Mouse (Mus musculus) hindbrain, embryonic 12.5 days (tissue): Measurements from ENCODE around the gene Tmem14a. TPM values are rescaled to one million over a fixed set of nuclear protein-coding genes. Genes with fewer than 3 reads are reported as not detected.
"Not testable (repeated sequence)": the region's sequence is repeated elsewhere in the genome, so short reads cannot be mapped to it uniquely, and the experiment has no call there.

ENCODE experiments used
- ATAC-seq: fragments of 200-750 bp; cut with Nextera tagmentation; 2 replicates; pipeline ENCODE4 v1.8.0; 2017; ENCODE audit warnings: moderate TSS enrichment; ENCODE audit not compliant: low FRiP score
- H3K27ac ChIP-seq: fragments of 300-500 bp; sonication (generic); 2 replicates; pipeline ENCODE4 v1.5.1; 2016; ENCODE audit warnings: mild to moderate bottlenecking
- H3K27me3 ChIP-seq: fragments of 300-500 bp; sonication (generic); 2 replicates; pipeline ENCODE4 v1.6.1; 2016; ENCODE audit warnings: mild to moderate bottlenecking
- H3K36me3 ChIP-seq: fragments of 300-500 bp; sonication (generic); 2 replicates; pipeline ENCODE4 v1.6.1; 2016; ENCODE audit warnings: mild to moderate bottlenecking
- H3K4me1 ChIP-seq: fragments of 300-500 bp; sonication (generic); 2 replicates; pipeline ENCODE4 v1.6.1; 2016
- H3K4me2 ChIP-seq: fragments of 300-500 bp; sonication (generic); replicated peaks from 2 replicates; pipeline ENCODE4 v1.6.1; 2016; ENCODE audit warnings: mild to moderate bottlenecking
- H3K4me3 ChIP-seq: fragments of 300-500 bp; sonication (generic); 2 replicates; pipeline ENCODE4 v1.5.1; 2016; ENCODE audit warnings: mild to moderate bottlenecking
- H3K9ac ChIP-seq: fragments of 300-500 bp; sonication (generic); 2 replicates; pipeline ENCODE4 v1.6.1; 2016; ENCODE audit warnings: mild to moderate bottlenecking, moderate library complexity
- H3K9me3 ChIP-seq: fragments of 300-500 bp; sonication (generic); replicated peaks from 2 replicates; pipeline ENCODE4 v1.6.1; 2016; ENCODE audit warnings: mild to moderate bottlenecking
- WGBS: fragments of 180-500 bp; shearing (Covaris S2); methylation state at CpG from one replicate; pipeline ENCODE4 v1.1.7; 2016; 5-methylcytosine and 5-hydroxymethylcytosine counted together
- polyA plus RNA-seq: library from polyadenylated mRNA; unstranded; fragments of >200 nt; fragmentation: Nextera tagmentation; extraction: Ambion mirVana; gene quantifications from 2 replicates; pipeline ENCODE4 v1.2.1, GENCODE M21; 2016

Tmem14a gene
- polyA plus RNA-seq, result 13.7 and 15.3 TPM in 2 replicates

GRCm38 (mm10) chr1:21218489-21218919 lies at the start of gene Tmem14a:
Gene Tmem14a (plus strand): TSS chr1:21218575.
- Histone ChIP-seq H3K4me2 (peak within 1 kb of the TSS; percentile 71), H3K9ac (peak within 1 kb of the TSS; percentile 73), H3K36me3 (no peaks in the 10 kb centered on the region), H3K4me1 (peaks cover 11% of the 10 kb centered on the region), H3K9me3 (no peaks in the 10 kb centered on the region), H3K27me3 (no peaks in the 10 kb centered on the region), H3K27ac (peak within 1 kb of the TSS; percentile 36), H3K4me3 (peak within 1 kb of the TSS; percentile 59)
- under 1% methylated on average over 17 of the region's 17 CpGs for WGBS
- ATAC-seq, result peak; percentile 94

- H3K27ac ChIP-seq, result no peak overlapping the region
- H3K9me3 ChIP-seq, result no peaks in the 10 kb centered on the region
- 97% methylated on average over 6 of the region's 6 CpGs for WGBS
- no peak overlapping the region for H3K9ac ChIP-seq
- no peak for ATAC-seq
- no peaks in the 10 kb centered on the region for H3K4me1 ChIP-seq
- H3K36me3 ChIP-seq, result no peaks in the 10 kb centered on the region
- H3K4me2 ChIP-seq, result no peak overlapping the region
- H3K4me3 ChIP-seq, result no peak overlapping the region
- no peaks in the 10 kb centered on the region for H3K27me3 ChIP-seq
Measured at GRCm38 (mm10) chr1:21185196-21185595, 33.2 kb upstream of the Tmem14a start.

- Histone ChIP-seq H3K27me3 (no peaks in the 10 kb centered on the region), H3K36me3 (no peaks in the 10 kb centered on the region), H3K27ac (no peak overlapping the region), H3K9me3 (no peaks in the 10 kb centered on the region), H3K4me2 (no peak overlapping the region), H3K4me1 (no peaks in the 10 kb centered on the region), H3K4me3 (no peak overlapping the region), H3K9ac (no peak overlapping the region)
- no peak for ATAC-seq
- 86% methylated on average over 1 of the region's 1 CpGs for WGBS
Measured at GRCm38 (mm10) chr1:21206241-21206640, 12.1 kb upstream of the Tmem14a start.

GRCm38 (mm10) chr1:21213537-21213936 lies 4.8 kb upstream of the Tmem14a start:
- not testable (repeated sequence) for H3K4me3 ChIP-seq, H3K9me3 ChIP-seq, H3K9ac ChIP-seq, H3K36me3 ChIP-seq, H3K4me1 ChIP-seq, ATAC-seq, H3K27me3 ChIP-seq, H3K4me2 ChIP-seq, H3K27ac ChIP-seq
- WGBS, result 22% methylated on average over 3 of the region's 3 CpGs

GRCm38 (mm10) chr1:21213991-21214692 lies 4.2 kb upstream of the Tmem14a start:
- not testable (repeated sequence) for H3K4me2 ChIP-seq, H3K36me3 ChIP-seq, ATAC-seq, H3K27ac ChIP-seq, H3K4me1 ChIP-seq, H3K9ac ChIP-seq, H3K27me3 ChIP-seq, H3K4me3 ChIP-seq, H3K9me3 ChIP-seq
- 73% methylated on average over 6 of the region's 6 CpGs for WGBS

GRCm38 (mm10) chr1:21227756-21228395 lies 9.5 kb downstream of the Tmem14a start:
- Histone ChIP-seq H3K9ac (no peak overlapping the region), H3K27ac (no peak overlapping the region), H3K4me1 (peaks cover 7% of the 10 kb centered on the region), H3K9me3 (no peaks in the 10 kb centered on the region), H3K36me3 (0 out of 2 replicates have a peak, but pooled peaks cover 3% of the 10 kb centered on the region), H3K4me3 (no peak overlapping the region), H3K27me3 (no peaks in the 10 kb centered on the region), H3K4me2 (no peak overlapping the region)
- ATAC-seq, result no peak
- 91% methylated on average over 6 of the region's 6 CpGs for WGBS

GRCm38 (mm10) chr1:21228740-21229722 lies 10.7 kb downstream of the Tmem14a start:
- H3K4me2 ChIP-seq, H3K4me1 ChIP-seq, H3K27me3 ChIP-seq, H3K4me3 ChIP-seq, H3K27ac ChIP-seq, H3K9ac ChIP-seq, ATAC-seq, H3K9me3 ChIP-seq, H3K36me3 ChIP-seq: not testable (repeated sequence)
- 84% methylated on average over 15 of the region's 15 CpGs for WGBS

GRCm38 (mm10) chr1:21230376-21230775 lies 12.0 kb downstream of the Tmem14a start:
- Histone ChIP-seq H3K9me3 (no peaks in the 10 kb centered on the region), H3K27me3 (no peaks in the 10 kb centered on the region), H3K4me2 (no peak overlapping the region), H3K9ac (no peak overlapping the region), H3K27ac (no peak overlapping the region), H3K4me3 (no peak overlapping the region), H3K36me3 (0 out of 2 replicates have a peak, but pooled peaks cover 3% of the 10 kb centered on the region), H3K4me1 (peaks cover 7% of the 10 kb centered on the region)
- 71% methylated on average over 2 of the region's 2 CpGs for WGBS
- ATAC-seq, result no peak

- H3K27ac ChIP-seq, result no peak overlapping the region
- 56% methylated on average over 5 of the region's 5 CpGs for WGBS
- no peak for ATAC-seq
Measured at GRCm38 (mm10) chr1:21231744-21232464, 13.5 kb downstream of the Tmem14a start.

GRCm38 (mm10) chr1:21232516-21232915 lies 14.1 kb downstream of the Tmem14a start:
- H3K4me3 ChIP-seq, result no peak overlapping the region
- H3K4me2 ChIP-seq, result no peak overlapping the region
- no peak overlapping the region for H3K27ac ChIP-seq
- no peak overlapping the region for H3K9ac ChIP-seq
- no peaks in the 10 kb centered on the region for H3K27me3 ChIP-seq
- WGBS, result 79% methylated on average over 1 of the region's 1 CpGs
- no peak for ATAC-seq
- H3K9me3 ChIP-seq, result no peaks in the 10 kb centered on the region
- peaks cover 7% of the 10 kb centered on the region for H3K4me1 ChIP-seq
- 0 out of 2 replicates have a peak, but pooled peaks cover 2% of the 10 kb centered on the region for H3K36me3 ChIP-seq

More at GRCm38 (mm10) chr1:21231744-21232464, 13.5 kb downstream of the Tmem14a start:
- peaks cover 7% of the 10 kb centered on the region for H3K4me1 ChIP-seq
- 0 out of 2 replicates have a peak, but pooled peaks cover 3% of the 10 kb centered on the region for H3K36me3 ChIP-seq
- no peak overlapping the region for H3K9ac ChIP-seq
- H3K9me3 ChIP-seq, result no peaks in the 10 kb centered on the region
- H3K27me3 ChIP-seq, result no peaks in the 10 kb centered on the region
- no peak overlapping the region for H3K4me3 ChIP-seq
- H3K4me2 ChIP-seq, result no peak overlapping the region

- H3K9me3 ChIP-seq, result no peaks in the 10 kb centered on the region
- no peak overlapping the region for H3K9ac ChIP-seq
- peaks cover 4% of the 10 kb centered on the region for H3K4me1 ChIP-seq
- no peaks in the 10 kb centered on the region for H3K27me3 ChIP-seq
- no peak overlapping the region for H3K4me3 ChIP-seq
- WGBS, result 90% methylated on average over 6 of the region's 6 CpGs
- ATAC-seq, result no peak
- no peak overlapping the region for H3K4me2 ChIP-seq
- no peak overlapping the region for H3K27ac ChIP-seq
- H3K36me3 ChIP-seq, result no peaks in the 10 kb centered on the region
Measured at GRCm38 (mm10) chr1:21235359-21235758, 17.0 kb downstream of the Tmem14a start.
